Mouse (Mus musculus) spleen, adult 12 weeks (tissue): ENCODE measurements at regions not wholly inside any gene's neighbourhood (a gene's known extent, or its start where the extent isn't known, plus 50 kb on each side); places are given as distances from the start of the nearest gene placed in this dataset.

Experiments used
- DNase-seq: peaks from one replicate; pipeline ENCODE4 v3.0.0; 2022; ENCODE audit warnings: low spot score

GRCm38 (mm10) chr6:84436716-84437115 lies 157.0 kb downstream of the Cyp26b1 start:
- no peak for DNase-seq

- no peak for DNase-seq
These were observed 159.2 kb downstream of the Cyp26b1 start for GRCm38 (mm10) chr6:84434532-84434931.

- no peak for DNase-seq
These were observed 162.1 kb downstream of the Cyp26b1 start for GRCm38 (mm10) chr6:84431622-84431955.

DNA sequence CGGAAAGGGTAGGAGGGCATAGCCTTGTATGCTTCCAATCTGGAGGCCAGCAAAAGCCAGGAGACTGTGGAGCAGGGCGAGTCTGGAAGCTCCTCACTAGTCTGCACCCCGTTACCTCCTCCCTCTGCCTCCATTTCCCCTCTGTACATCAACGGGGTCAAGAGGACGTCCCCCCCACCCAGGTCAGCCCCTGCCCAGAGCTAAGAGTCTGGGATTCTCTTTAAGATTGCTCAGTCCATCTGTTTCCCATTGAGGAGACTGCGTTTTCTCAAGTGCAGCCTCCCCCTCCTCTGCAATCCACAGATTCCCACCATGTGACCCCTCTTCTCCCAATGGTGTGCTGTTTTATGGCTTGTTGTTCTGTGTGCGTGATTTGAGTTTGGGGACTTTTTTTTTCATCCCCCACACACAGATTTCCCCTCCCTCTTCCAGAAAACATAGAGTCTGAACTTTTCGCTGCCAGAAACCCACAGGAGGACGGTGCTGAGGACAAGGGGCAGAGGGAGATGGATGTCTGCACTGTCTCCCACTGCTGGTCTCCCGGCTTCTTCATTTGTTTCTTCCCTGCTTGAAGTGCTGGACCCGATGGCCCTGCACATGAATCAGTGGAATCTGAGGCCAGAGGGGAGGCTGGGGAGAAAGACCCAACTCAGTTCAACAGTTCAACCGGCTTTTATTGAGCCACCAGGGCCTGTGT lies 162.6 kb downstream of the Cyp26b1 start:
- no peak for DNase-seq

- no peak for DNase-seq
These were observed 163.6 kb downstream of the Cyp26b1 start for GRCm38 (mm10) chr6:84430146-84430545.

GRCm38 (mm10) chr6:84429247-84429646 lies 164.5 kb downstream of the Cyp26b1 start:
- no peak for DNase-seq

DNA sequence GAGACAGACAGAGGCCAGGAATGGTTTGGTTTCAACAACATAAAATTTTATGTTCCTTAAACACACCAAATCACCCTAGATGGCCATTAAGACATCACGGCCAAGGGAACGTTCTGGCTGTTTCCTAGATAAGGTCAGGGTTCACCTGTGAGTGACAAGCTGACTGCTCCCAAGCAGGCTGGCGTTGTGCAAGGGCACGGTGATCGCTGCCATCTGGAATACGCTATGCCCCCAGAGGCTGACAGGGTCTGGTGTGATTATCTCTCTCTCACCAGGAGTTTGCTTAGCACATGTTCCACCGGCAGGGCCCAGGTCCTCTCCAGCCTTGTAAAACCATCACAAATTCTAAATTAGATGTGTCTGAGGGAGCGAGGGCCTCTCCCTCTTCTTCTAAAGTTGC lies 167.0 kb downstream of the Cyp26b1 start:
- no peak for DNase-seq

GRCm38 (mm10) chr6:84425823-84426222 lies 167.9 kb downstream of the Cyp26b1 start:
- DNase-seq, result no peak

DNA sequence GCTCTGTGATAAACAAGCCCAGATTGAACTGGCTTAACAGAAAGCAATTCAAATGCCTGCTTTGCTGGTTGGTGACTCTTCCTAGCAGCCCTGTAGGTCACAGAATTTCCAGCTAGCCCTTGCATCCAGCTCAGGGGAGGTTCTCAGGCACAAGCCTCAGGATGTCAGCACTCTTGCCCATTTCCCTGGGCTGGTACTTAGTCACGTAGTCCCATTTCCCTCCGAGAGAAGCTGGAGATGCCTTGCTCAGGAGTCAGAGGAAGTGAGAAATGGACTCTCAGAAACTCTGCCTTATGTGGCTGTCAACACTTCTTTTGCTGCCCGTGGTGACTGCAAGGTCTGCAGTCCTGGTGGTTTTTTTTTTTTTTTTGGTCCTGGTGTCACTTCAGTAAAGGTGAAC lies 170.8 kb downstream of the Cyp26b1 start:
- no peak for DNase-seq

DNA sequence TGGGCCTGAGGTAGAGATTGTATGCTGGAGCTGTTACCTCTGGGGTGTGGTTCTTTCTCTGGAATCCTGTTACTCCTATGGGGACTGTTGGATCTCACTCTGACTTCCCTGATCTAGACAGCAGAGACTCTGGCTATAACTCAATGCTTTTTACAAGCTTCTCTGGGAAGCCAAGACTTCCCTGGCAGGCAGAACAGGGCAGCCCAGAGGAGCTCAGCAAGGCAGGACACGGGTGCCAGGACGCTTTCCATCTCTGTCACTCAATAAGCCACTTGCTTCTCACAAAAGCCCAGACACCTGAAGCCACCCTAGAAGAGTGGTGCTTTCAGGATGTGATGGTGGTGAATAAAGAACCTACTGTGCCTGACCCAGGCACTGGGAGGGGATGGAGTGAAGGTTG lies 174.0 kb downstream of the Cyp26b1 start:
- no peak for DNase-seq

- DNase-seq, result no peak
These were observed 174.4 kb downstream of the Cyp26b1 start for GRCm38 (mm10) chr6:84419281-84419680.

GRCm38 (mm10) chr6:84416992-84417636 lies 176.6 kb downstream of the Cyp26b1 start:
- DNase-seq, result no peak

DNA sequence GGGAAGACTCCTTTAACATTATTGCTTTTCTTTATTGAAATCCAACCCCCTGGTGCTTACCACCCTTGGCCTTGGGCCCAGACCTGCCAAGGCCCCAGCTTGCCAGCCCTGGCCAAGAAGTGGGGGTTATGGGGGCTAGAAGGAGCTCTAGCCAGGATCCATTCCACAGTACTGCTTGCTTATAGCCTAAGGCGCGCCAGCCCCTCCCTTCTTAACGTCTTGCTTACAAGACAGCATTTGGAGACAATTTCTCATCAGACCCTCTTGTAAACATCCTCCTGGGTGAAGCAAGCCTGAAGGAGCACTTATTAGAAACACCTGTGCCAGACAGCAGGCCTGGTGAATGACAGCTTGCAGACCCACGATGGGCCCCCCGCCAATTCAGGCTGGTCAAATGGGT lies 179.3 kb downstream of the Cyp26b1 start:
- no peak for DNase-seq

GRCm38 (mm10) chr6:84409863-84410513 lies 183.7 kb downstream of the Cyp26b1 start:
- no peak for DNase-seq

DNA sequence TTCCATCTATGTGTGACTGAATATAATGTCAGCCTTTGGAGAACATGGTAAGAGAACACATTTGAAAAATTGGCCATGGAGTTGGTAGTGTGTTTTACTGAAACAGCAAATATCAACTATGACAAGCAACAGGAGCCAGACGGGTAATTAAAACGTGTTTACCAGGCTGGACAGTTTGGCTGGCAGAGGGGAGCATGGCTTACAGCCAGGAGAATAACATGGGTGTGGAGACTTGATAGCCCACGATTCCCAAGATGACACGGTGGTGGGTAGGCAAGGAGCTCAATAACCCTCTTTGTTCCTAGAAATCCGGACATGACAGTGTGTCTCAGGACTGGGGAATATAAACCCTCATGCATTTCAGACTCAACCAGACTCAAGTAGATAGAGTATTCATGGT lies 185.2 kb downstream of the Cyp26b1 start:
- no peak for DNase-seq

- DNase-seq, result no peak
These were observed 185.9 kb downstream of the Cyp26b1 start for GRCm38 (mm10) chr6:84407773-84408172.

DNA sequence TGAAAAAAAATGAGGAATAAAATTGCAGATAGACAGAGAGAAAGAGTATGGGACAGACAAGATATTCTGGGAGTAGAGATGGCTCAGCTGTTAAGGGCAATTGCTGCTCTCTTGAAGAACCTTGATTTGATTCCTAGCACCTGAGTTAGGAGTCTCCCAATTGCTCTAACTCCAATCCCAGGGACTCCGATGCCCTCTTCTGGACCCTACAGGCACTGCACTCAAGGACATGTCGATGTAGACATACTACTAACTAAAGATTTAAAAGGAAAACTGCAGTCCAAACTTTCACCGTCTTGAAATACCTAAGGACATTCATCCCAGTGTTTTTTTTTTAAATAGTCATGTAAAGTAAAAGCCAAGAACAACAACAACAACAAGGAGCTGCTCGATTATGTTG lies 189.0 kb downstream of the Cyp26b1 start:
- DNase-seq, result no peak

DNA sequence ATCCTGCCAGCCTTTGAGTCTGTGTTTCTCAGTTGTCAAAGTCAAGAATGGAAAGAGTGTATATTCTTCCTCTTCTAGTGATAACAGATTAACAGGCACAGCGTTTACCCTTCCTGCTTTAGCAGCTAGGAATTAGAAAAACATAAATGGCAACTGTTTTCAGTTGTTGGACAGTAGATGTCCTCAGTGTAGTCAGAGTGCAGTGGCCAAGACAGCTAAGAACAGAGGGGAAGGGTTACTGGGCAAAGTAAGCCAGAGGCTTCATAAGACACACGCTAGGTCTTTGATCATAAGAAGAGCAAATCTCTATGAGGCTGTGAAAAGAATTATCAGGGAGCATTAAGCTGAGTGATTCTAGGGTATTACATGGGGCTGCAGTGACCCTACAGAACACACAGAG lies 191.3 kb downstream of the Cyp26b1 start:
- DNase-seq, result no peak

DNA sequence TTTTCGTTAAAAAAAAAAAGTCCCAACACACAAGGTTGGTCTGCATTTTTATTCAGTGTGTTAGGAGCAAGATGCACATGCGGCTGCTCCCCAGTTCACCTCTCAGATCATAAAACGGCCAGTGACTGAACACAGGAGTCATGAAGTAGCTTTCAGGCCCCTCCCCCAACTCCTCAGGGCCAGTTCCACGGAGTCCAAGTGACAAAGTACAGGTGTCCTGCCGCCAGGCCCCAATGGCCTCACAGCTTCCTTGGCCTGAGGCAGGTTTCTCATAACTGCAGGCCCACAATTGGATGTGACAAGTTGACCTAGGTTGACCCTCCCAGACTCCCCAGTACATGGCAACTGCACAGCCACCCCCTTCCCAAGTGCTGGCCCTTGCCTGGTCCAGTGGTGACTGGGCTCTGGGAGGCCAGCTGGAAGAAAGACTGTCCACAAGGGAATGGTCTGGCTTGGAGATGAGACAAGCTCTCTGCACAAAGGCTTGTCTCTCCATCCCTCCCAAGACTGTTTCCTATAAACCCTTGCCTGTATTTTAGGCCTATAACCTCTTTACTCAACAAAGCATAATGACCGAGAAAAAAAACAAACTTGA lies 199.1 kb downstream of the Cyp26b1 start:
- DNase-seq, result no peak

DNA sequence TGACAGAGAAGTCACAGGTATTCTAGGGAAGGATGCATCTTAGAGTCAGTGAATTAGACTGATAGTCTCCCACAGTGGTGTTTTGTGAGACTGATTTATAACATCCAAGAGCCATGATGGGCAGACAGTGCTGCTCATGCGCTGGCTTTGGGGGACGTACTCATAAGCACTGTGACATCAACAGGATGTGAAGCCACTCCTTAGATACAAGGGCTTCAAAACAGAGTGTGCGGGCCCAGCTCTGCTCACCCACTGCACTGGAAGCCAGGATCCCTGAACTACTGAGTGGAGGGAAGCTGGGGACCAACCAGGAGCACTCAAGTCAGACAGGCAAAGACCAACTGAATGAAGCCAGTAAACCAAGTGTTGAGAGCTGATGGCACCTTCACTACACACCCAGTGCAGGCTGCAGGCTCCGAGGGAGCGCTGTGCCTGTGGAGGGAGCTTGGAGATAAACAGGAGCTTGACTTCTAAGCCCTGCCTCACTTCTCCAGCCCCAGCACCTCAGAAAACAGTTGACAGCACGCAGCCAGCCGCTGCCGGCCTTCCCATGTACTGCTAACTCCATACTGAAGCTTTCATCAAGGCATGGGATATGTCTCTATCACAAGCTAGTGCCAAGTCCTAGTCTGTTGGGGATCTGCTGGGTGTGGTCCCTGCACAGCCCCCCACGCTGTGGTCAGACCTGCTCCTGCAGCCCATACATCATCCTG lies 200.0 kb downstream of the Cyp26b1 start:
- DNase-seq, result no peak

DNA sequence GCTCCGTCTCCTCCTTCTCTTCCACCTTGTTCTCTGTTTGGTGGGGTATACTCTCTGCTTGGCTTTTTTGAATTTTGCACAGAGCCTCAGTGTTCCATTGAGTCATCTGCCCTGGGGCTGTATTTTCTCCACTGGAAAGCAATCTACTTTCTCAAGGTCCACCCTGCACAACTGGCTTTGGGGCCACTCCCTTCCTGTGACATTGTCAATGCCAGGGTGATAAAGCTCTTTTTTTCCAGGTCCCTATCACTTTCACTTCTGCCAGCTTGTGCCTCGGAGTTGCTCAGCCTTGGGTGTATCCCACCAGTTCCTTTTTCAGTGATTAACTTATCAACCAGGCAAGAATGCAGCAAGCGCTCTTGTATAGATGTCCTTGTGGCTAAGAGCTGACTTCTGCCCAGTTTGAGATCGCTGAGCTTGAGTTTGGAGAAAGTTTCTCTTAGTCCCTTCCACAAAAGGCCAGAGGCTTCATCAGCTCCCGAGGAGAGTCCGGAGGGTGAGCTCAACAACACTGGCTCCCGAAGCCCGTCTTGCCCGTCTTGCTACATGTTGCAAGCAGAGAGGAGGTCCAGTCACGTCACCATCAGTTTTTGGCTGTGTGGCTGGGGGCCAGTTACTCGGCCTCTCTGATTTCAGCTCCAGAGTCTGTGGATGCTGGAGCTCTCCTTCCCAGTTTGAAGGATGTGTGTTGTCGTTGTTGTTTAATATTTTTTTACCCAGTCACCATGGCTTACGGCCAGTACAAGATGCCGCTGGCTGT lies 200.8 kb downstream of the Cyp26b1 start:
- DNase-seq, result no peak

- DNase-seq, result no peak
These were observed 202.7 kb downstream of the Cyp26b1 start for GRCm38 (mm10) chr6:84391016-84391415.
